17 mouse cellular contexts compared by ENCODE assay signal in genomic region chr2:55480602-55480965, GRCm38 (mm10). TPM values are rescaled to one million over a fixed set of nuclear protein-coding genes. Genes with fewer than 3 reads are reported as not detected.
"Had no signal": no experiment of that assay in that cellular context is flagged by ENCODE, and none has a peak within 500 bp of the region (broad histone marks: within the 10 kb centered on the region; RNA-seq: fewer than 3 reads in every experiment).

No protein-coding gene starts in this region.

- ATAC-seq: liver, postnatal 0 days; midbrain, embryonic 15.5 days had no signal

- H3K36me3 ChIP-seq: limb, embryonic 12.5 days; liver, embryonic 13.5 days; lung, embryonic 15.5 days; midbrain, embryonic 15.5 days; neural tube, embryonic 13.5 days had no signal

- H3K9ac ChIP-seq: limb, embryonic 12.5 days; liver, embryonic 13.5 days; liver, postnatal 0 days; lung, embryonic 15.5 days; midbrain, embryonic 15.5 days; neural tube, embryonic 13.5 days had no signal

- H3K27ac ChIP-seq: limb, embryonic 12.5 days; liver, embryonic 13.5 days; lung, embryonic 15.5 days; macrophage; midbrain, embryonic 15.5 days had no signal

- H3K4me2 ChIP-seq: limb, embryonic 12.5 days; liver, embryonic 13.5 days; lung, embryonic 15.5 days; midbrain, embryonic 11.5 days; midbrain, embryonic 15.5 days; neural tube, embryonic 13.5 days had no signal

- H3K9me3 ChIP-seq: limb, embryonic 12.5 days; liver, embryonic 13.5 days; lung, embryonic 15.5 days; megakaryocyte, embryonic 14.5 days; midbrain, embryonic 15.5 days; neural tube, embryonic 13.5 days had no signal

- H3K4me1 ChIP-seq: limb, embryonic 12.5 days; liver, embryonic 13.5 days; lung, embryonic 15.5 days; megakaryocyte, embryonic 14.5 days; midbrain, embryonic 15.5 days; neural tube, embryonic 13.5 days had no signal

- H3K27me3 ChIP-seq: limb, embryonic 12.5 days; liver, embryonic 13.5 days; lung, embryonic 15.5 days; megakaryocyte, embryonic 14.5 days; midbrain, embryonic 15.5 days; neural tube, embryonic 13.5 days had no signal

- DNase-seq: kidney, postnatal 25 days; liver; liver, embryonic 13.5 days; liver, postnatal 0 days; lung, postnatal 14 days; right cerebral cortex, postnatal 4 days; spleen, adult 18-20 months; thymus, adult 18-20 months; thymus, postnatal 14 days had no signal

- H3K4me3 ChIP-seq: limb, embryonic 12.5 days; liver, embryonic 13.5 days; lung, embryonic 15.5 days; megakaryocyte, embryonic 14.5 days; midbrain, embryonic 15.5 days; neural tube, embryonic 13.5 days had no signal

RNA-seq across cellular contexts. Expression of gene Kcnj3, which starts 44.8 kb away (rescaled TPM):
- total RNA-seq: monocyte, adult 5-6 weeks had no signal
- polyA plus RNA-seq: liver, postnatal 0 days; macrophage had no signal
